Mouse (Mus musculus) olfactory bulb, adult 2 months (tissue): ENCODE measurements at regions not wholly inside any gene's neighbourhood (a gene's known extent, or its start where the extent isn't known, plus 50 kb on each side); places are given as distances from the start of the nearest gene placed in this dataset.

Experiments
- H3K27ac ChIP-seq: fragments of 200-500 bp; 2 replicates; pipeline ENCODE4 v1.5.1; 2012; ENCODE audit warnings: low read depth, low read length; ENCODE audit not compliant: insufficient read depth
- H3K4me1 ChIP-seq: fragments of 200-500 bp; 2 replicates; pipeline ENCODE4 v1.6.1; 2012; ENCODE audit warnings: low read length; ENCODE audit not compliant: control insufficient read depth, insufficient read depth
- H3K4me3 ChIP-seq: fragments of 200-500 bp; 2 replicates; pipeline ENCODE4 v1.5.1; 2012; ENCODE audit warnings: mild to moderate bottlenecking, low read depth, low read length, moderate library complexity; ENCODE audit not compliant: insufficient read depth
- CTCF ChIP-seq: fragments of 200-500 bp; IDR thresholded peaks from 2 replicates; pipeline ENCODE4 v1.5.1; 2012; ENCODE audit warnings: low read depth, mild to moderate bottlenecking, low read length, moderate library complexity; ENCODE audit not compliant: insufficient read depth
- POLR2A ChIP-seq: fragments of 200-500 bp; IDR thresholded peaks from 2 replicates; pipeline ENCODE4 v1.6.1; 2012; ENCODE audit warnings: mild to moderate bottlenecking, low read depth, low read length, moderate library complexity; ENCODE audit not compliant: insufficient read depth
- WGBS: fragments of 180-500 bp; shearing (Covaris S2); methylation state at CpG from one replicate; pipeline ENCODE4 v1.1.7; 2018; 5-methylcytosine and 5-hydroxymethylcytosine counted together

- TF ChIP-seq CTCF (no peak), POLR2A (no peak)
- WGBS: 88% methylated on average over 3 of the region's 3 CpGs
Observed at GRCm38 (mm10) chrX:105346420-105346819, 153.2 kb upstream of the Cypt2 start.

GRCm38 (mm10) chrX:105366284-105366683 lies 133.3 kb upstream of the Cypt2 start:
- 34% methylated on average over 2 of the region's 2 CpGs for WGBS
- Histone ChIP-seq H3K4me3 (no peak overlapping the region), H3K4me1 (no peaks in the 10 kb centered on the region), H3K27ac (no peak overlapping the region)
- no peak for TF ChIP-seq CTCF

More at GRCm38 (mm10) chrX:105346420-105346819, 153.2 kb upstream of the Cypt2 start:
- H3K27ac ChIP-seq: no peak overlapping the region
- H3K4me1 ChIP-seq: no peaks in the 10 kb centered on the region
- no peak overlapping the region for H3K4me3 ChIP-seq

DNA sequence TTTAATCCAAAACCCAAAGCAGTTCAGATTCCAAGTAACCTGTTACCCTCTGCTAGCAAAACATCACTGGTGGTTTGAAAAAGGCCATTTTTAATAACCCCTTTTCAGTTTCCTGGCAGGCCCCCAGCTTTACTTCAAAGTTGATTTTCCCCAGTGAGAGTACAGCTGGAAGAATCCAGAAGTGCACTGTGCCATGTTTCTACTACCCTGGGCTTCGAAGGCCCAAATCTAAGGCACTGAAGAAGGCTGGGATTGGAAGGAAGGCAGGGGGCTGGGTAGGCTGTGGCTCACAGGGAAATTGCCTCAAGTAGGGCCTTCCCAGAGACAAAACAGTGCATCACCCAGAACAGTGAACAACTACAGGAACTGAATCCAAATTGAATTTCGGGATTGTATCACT lies 131.6 kb upstream of the Cypt2 start:
- no peak for TF ChIP-seq POLR2A
- TF ChIP-seq CTCF: no peak
- H3K4me1 ChIP-seq: no peaks in the 10 kb centered on the region
- 60% methylated on average over 2 of the region's 2 CpGs for WGBS
- no peak overlapping the region for H3K4me3 ChIP-seq
- no peak overlapping the region for H3K27ac ChIP-seq

GRCm38 (mm10) chrX:105390506-105390905 lies 109.1 kb upstream of the Cypt2 start:
- WGBS: 40% methylated on average over 1 of the region's 1 CpGs
- no peak overlapping the region; the same call in 1 of the 2 replicates for H3K27ac ChIP-seq
- no peak for TF ChIP-seq POLR2A
- TF ChIP-seq CTCF: no peak

DNA sequence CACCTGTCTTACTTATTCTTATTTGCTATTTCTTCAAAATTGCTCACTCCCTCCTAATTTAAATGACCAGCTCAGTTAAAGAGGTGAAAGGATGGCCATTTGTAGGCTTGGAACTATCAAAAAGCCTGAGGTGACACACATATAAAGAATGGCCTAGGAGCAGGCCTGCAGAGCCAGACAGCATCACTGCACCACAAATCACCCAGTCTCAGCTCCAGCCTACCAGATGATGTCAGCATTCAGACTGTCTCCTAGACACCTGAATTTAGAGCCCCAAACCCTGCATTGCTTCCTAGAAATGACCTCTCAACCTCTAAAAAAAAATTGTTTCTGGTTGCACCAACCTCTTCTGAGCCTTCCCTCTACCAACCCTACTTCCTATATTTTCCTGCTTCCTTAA lies 108.5 kb upstream of the Cypt2 start:
- Histone ChIP-seq H3K27ac (peak overlapping the region; percentile 21; the same call in 1 of the 2 replicates), H3K4me3 (peak overlapping the region; percentile 40)
- TF ChIP-seq CTCF: no peak
- no peak for TF ChIP-seq POLR2A

More at GRCm38 (mm10) chrX:105390506-105390905, 109.1 kb upstream of the Cypt2 start:
- peaks cover 3% of the 10 kb centered on the region; the same call in 1 of the 2 replicates for H3K4me1 ChIP-seq
- H3K4me3 ChIP-seq: peak overlapping the region; percentile 50

GRCm38 (mm10) chrX:105391680-105392462 lies 107.7 kb upstream of the Cypt2 start:
- TF ChIP-seq CTCF: no peak
- no peak for TF ChIP-seq POLR2A
- Histone ChIP-seq H3K27ac (peak overlapping the region; percentile 93), H3K4me1 (peaks cover 3% of the 10 kb centered on the region; the same call in 1 of the 2 replicates), H3K4me3 (peak overlapping the region; percentile 33)
- 20% methylated on average over 8 of the region's 8 CpGs for WGBS

More for the DNA sequence above, 108.5 kb upstream of the Cypt2 start:
- peaks cover 3% of the 10 kb centered on the region; the same call in 1 of the 2 replicates for H3K4me1 ChIP-seq

- WGBS: 47% methylated on average over 11 of the region's 11 CpGs
- TF ChIP-seq POLR2A (no peak), CTCF (no peak)
- H3K4me1 ChIP-seq: peaks cover 3% of the 10 kb centered on the region; the same call in 1 of the 2 replicates
- H3K4me3 ChIP-seq: no peak overlapping the region
- H3K27ac ChIP-seq: no peak overlapping the region
Observed at GRCm38 (mm10) chrX:105393259-105393658, 106.3 kb upstream of the Cypt2 start.

GRCm38 (mm10) chrX:105413351-105413750 lies 86.2 kb upstream of the Cypt2 start:
- TF ChIP-seq POLR2A: no peak
- no peak for TF ChIP-seq CTCF
- Histone ChIP-seq H3K27ac (no peak overlapping the region), H3K4me3 (no peak overlapping the region), H3K4me1 (no peaks in the 10 kb centered on the region)
- 59% methylated on average over 5 of the region's 5 CpGs for WGBS

GRCm38 (mm10) chrX:105420976-105421375 lies 78.6 kb upstream of the Cypt2 start:
- H3K4me1 ChIP-seq: no peaks in the 10 kb centered on the region
- 28% methylated on average over 3 of the region's 3 CpGs for WGBS
- H3K27ac ChIP-seq: no peak overlapping the region
- no peak overlapping the region for H3K4me3 ChIP-seq
- TF ChIP-seq POLR2A (no peak), CTCF (no peak)
